Mouse (Mus musculus) liver, adult (tissue): ENCODE measurements around the gene St6galnac5.

Source experiments
- GATA4 ChIP-seq: IDR thresholded peaks from 2 replicates; pipeline ENCODE4 v1.6.1; 2014; ENCODE audit warnings: mild to moderate bottlenecking, low read length; ENCODE audit not compliant: insufficient replicate concordance

Gene St6galnac5

DNA sequence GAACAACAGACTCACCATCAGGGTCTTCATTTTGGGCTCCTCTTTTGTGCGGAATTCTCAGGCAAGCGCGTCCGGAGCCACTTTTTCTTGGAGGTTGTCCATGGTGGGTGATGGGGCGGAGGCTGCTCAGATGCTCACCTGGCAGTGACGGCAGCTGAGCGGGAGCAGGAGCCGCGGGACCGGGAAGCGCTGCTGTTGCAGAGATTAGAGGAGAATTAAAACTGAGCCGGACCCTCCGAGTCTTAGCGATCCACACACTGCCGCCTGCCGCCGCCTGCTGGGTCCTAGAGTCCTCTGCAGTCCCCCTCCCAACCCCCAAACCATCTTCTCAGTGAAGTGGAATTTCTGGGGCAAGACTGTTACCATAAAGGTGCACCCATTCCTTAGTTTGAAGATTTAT lies at the start of gene St6galnac5:
St6galnac5 (minus strand) TSS at position 259 of the 400 bp plus-strand sequence.
- no peak for TF ChIP-seq GATA4

DNA sequence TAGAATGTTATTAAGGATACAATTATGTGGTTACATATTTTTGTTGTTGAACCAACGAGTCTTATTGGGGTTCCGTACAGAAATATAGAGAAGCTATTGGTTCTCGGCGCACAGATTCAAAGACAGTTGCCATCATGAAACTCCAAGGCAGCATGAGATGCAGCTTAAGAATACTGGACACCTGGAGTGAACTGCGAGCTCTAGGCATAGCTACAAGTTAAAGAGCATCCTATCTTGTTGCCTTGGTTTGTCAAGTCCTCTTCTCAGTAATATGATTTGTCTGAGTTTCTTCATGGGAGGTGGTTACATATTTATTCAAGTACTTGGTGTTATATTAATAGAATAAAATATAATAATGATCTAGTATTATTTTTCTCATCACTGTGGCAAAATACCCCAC lies 48.7 kb upstream of the St6galnac5 start:
- TF ChIP-seq GATA4, result no peak

DNA sequence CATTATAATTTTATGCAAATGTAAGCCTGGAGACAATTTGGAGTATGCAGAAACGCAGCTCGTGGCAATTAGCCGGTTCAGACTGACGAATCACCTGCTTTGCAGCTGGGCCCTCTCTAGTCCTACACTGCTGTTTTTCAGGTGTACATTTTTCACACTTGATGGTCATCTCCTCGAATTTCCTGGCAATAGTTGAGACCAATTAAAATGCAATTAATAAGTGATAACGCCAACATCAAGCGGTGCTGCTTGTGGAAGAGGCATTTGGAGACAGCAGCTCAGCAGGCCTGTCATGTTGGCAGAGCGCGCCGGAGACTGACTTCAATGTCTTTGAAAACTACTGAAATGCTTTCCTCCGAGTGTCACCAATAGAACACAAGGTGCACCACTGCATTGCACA lies 42.0 kb upstream of the St6galnac5 start:
- TF ChIP-seq GATA4, result no peak

DNA sequence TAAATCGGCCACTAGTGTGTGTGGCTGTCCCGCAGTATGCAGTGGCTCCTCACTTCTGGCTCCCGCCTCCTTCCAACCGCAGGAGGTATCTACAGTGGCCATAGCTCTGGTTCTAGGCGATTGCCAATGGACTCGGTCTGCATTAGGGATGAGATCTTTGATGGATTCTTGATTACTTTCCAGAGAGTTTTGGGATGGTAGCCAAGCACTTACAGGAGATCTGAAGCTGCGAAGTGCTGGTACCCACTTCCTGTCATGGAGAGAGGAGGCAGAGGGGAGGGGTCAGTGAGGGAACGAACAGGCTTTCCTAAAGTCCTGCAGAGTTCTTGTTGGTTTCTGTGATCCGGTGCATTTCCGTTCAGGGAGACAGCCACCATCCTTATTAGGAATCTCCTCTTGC lies 36.0 kb upstream of the St6galnac5 start:
- TF ChIP-seq GATA4, result no peak

DNA sequence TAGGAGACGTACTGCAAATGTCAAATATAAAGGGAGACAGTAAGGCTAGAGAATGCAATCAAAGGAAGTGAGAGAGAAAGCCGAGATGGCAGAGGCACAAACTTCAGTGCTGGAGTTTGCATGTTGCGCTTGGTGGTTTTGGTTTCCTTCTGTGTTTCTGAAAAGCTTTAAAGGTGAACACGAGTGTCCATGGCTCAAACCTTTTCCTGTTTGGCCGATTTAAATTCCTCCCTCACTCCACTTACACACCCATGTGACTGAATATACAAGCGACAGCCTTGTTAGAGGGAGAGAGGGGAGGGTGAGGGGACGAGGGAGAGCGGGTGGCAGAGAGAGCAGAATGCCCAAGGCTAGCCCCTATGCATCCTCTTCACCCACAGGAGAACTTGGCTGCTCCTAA lies 34.3 kb upstream of the St6galnac5 start:
- no peak for TF ChIP-seq GATA4

DNA sequence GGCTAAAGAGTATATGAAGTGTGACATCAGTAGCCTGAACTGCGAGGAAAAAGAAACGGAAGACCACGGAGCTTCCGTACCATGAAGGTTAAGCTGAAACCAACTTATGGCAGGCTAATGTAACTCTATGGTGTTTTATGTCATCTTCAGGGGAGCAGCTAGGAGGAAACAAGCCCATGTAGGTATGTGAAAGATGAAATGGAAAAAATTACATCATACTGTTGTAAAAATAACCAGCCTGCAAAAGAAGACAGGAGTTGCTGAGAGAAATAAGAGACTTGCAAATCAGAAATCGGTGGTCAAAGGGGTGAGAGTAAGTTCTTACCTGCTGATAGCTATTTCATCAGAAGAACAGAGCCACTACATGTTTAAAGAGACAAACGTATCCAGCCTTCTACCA lies 24.8 kb upstream of the St6galnac5 start:
- no peak for TF ChIP-seq GATA4

DNA sequence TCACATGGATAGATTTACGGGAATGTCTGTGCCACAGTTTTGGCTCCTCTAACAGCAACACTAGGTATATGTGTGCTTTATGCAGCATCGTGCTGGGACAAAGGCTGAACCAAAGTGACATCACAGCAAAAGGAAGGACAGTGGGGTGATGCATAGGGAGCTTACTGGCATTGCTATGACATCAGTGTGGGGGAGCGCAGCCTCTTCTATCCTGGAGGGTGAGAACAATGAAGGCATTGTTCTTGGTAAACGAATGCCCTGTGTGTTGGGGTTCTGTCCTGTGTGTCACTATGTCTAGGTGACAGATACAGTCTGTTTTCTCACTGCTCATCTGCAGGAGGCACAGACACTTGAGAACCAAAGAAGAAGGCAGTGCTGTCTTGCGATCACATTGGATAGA lies 16.9 kb upstream of the St6galnac5 start:
- TF ChIP-seq GATA4, result no peak

DNA sequence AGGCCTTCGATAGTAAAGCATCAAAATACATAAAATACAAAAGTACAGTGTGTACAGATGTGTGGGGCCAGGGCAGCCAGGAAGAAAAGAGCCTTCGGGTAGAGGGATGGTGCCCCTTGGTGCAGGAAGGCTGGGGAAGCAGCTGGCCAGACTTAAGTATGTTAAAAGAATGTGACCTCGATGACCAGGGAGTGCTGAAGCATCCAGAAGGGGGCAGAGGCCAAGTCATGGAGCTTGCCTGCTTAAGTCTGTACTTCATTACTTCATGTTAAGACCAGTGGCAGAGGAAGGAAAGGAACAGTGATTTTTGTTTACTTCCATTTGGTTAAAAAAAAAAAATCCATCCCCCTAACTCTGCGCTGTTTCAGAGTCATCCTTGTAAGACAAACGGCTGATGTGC lies 16.1 kb upstream of the St6galnac5 start:
- no peak for TF ChIP-seq GATA4

DNA sequence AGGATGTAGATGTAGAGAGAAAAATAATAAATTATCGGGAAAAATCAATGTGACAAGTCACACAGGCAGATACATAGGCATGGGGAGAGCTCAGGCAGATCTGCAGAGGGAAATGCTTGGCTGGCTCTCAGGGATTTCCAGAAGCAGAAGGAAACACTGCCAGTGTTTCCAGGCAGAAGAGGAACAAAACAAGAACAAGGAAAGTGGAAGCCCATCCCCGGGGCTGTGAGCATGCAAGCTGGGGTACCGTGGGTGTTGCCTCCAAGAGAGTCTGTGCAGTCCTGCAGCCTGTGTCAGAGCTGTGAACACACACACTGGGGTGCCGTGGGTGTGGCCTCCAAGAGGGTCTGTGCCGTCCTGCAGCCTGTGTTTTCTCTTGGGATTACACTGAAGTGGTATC lies 11.6 kb upstream of the St6galnac5 start:
- TF ChIP-seq GATA4, result no peak

DNA sequence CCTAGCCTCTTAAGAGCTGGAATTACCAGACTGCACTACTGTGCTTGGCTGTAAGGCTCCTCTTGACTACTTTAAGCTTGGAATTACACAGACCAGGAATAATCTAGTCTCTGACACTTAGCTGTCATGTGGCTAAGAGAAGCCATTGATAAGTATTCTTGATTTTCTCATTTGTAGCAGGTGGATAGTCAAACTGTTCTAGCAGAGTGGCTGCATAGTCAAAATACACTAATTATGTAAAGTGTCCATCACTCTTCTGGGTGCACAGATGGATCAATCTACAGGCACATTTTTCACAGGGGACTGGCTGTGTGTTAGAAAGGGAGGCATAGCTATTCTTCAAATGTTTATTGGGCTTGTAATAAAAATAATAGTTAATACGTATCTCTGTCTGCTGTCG lies 8.7 kb upstream of the St6galnac5 start:
- no peak for TF ChIP-seq GATA4

DNA sequence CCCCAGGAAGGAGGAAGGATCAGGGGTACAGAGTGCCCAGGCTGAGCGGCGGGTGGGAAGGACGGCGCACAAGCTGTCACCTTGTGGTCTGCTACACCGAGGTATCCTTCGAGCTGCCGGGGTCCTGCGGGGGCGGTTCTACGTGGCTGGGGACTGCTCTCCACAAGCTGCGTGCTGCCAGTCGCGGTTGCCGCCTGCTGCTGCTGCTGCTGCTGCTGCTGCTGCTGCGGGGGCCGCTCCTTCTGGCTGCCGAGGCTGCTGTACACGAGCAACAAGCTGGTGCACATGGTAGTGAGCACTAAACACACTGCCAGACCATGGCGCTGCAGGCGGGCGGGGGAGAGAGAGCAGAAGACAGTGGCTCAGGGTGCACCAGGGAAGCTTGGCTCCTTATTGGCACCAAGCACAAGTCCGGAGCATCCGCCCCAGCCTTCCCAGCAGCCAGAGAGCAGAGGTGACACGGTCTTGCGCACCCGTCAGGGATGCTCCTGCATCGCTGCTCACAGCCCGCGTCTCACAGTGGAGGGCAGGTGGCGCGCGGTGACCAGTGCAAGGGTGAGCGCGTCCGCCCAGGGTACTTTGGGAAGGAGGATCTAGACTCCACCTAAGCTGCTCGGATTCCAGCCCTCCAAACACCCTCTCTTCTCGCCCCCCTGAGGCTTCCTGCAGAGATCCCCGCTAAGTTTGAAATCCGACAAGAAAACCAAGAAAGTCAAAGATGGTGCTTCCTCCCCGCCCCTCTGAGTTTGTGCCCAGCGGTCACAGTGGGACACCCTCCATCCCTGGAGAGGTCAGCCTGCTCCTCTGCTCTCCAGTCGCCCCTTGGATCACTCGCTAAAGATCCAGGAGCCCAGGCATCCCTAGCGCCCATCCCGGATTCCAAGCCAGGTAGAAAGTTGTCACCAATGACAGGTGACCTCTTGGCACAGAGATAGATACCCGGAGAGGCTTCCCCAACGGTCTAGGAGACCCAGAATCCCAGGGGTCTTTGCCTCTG lies 770 bp downstream of the St6galnac5 start:
- no peak for TF ChIP-seq GATA4

DNA sequence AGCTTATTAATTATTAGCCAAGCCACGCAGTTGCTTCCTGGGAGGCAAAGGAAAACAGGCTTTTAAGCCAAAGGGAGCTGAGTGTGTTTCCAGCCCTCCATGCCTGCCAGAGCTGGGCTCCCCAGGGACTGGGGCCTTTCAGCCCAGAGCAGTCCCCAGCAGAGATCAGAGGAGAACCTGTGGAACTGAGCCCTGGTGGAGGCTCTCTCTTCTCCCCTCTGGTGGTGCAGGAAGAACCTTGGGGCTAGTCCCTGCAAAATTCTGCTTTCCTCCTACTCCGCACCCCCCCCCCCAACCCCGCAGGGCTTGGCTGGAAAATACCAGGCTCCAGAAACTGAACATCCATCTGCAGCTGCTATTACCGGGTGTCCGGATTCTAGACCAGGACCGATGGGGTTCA lies 1.6 kb downstream of the St6galnac5 start:
- TF ChIP-seq GATA4, result no peak

DNA sequence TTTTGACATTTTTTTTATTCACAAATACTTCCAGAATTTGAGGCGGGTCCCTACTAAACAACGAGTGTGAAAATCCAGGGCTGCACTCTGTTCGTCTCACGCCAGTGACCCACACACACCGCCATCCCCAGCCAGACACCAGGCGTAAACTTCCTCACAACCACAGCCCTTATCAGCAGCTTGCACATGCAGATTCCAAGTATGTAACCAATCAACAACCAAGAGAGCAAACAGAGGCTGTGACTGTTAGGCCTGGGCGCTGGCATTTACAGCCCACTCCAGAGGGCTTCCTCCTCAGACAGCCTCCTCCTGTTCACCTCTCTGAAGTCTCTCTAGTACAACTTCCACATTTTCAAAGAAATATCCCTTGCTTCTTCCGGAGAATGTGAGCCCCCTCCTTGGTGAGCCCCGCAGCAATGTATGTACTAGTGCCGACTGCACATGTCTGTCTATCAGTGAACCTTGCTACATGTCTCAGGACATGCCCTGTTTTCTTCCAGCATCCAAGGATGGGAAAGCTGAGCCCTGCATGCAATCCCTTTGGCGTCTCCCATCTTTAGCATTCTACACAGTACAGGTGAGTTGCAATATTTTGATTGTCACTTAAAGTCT lies 2.5 kb downstream of the St6galnac5 start:
- TF ChIP-seq GATA4, result no peak

DNA sequence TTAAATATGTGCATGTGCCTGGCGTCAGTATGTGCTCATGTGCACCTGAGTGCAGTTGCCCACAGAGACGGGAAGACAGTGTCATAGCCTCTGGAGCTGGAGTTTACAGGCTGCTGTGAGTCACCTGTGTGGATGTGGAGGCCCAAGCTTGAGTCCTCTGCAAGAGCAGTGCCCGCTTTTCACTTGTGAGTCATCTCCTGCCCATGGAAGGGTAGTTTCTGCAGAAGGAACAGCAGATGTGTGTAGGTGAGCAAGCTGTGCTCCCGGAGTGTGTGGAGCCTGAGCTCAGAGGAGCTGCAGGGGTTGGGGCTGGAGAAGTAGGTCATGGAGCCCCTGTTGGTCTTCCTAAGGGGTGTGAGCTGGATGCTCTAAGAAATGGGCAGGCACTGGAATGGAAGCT lies 10.7 kb downstream of the St6galnac5 start:
- TF ChIP-seq GATA4, result no peak

DNA sequence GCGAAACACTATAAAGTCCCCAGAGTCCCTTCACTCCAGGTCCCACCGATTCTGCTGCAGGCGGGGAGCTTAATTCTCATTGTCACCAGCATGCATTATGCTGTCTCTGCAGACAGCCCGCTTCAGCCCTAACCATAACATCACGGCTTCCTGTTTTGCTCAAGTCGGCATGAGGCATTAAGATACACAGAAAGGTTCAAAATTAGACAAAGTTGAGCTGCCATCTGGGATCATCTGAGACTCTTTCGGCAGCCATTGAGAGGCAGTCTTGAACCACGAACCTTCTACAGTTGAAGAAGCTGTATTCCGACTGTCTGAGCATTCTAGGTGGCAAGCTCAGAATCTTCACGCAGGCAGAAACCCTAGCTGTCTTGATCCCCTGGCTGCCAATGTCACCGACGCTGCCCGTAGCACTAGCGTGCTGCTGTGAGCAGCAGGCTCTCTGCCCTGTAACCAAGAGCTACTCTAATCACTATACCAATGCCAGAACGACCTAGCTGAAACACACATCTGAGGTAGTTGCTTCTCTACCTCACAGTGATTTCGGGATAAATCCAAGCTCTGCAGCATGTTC lies 12.2 kb downstream of the St6galnac5 start:
- no peak for TF ChIP-seq GATA4

DNA sequence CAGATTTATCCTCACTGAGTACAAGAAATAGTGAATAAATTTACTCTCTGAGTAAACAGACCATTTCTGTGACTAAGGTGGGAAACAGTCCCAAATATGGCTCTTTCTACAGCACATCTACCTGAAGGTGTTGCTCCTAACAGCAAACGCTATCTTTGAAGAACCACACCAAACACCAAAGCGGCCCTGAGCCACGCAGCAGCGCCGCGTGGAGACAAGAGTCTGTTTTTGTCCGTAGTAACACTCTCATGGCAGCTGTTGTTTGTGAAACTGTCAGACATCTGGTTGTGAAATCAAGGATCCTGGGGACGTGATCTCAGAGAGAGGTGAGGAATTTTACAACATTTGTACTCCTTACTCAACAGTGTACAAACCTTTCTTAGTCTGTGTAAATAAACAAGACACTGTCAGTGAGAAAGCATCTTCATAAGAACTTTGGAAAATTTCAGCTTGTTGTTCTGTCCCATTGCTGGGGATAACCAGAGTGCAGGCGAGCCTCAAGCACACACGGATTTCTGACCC lies 20.1 kb downstream of the St6galnac5 start:
- TF ChIP-seq GATA4, result no peak
